Mouse (Mus musculus) lung, adult 2 months (tissue): ENCODE data around the gene Nipal3.

Source experiments
- CTCF ChIP-seq: fragments of 200-500 bp; IDR thresholded peaks from 2 replicates; pipeline ENCODE4 v1.5.1; 2011; ENCODE audit warnings: mild to moderate bottlenecking, low read length, control low read depth; ENCODE audit not compliant: insufficient read depth
- POLR2A ChIP-seq: fragments of 200-500 bp; IDR thresholded peaks from 2 replicates; pipeline ENCODE4 v1.6.1; 2011; ENCODE audit warnings: low read depth, mild to moderate bottlenecking, control low read depth, low read length, borderline replicate concordance; ENCODE audit errors: extremely low read depth

DNA sequence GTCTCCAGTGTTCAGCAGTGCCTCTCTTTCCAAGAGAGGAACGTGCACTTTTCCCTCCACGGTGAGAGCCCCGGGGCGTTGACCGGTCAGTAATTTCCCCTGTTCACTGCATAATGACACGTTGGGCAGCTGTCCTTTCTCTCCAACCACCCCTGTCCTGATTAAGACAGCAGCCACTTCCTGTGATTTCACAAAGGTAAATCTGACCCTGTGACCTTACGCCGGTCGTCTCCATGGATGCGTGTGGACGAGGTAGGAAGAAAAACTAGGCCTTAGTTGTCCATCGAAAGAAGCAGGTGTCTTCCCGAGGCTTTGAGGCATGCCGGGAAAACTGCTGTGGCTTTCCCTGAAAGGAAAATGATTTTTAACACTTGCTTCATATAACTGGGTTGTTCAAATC, 20.1 kb upstream of the Nipal3 start:
- TF ChIP-seq CTCF = no peak
- no peak for TF ChIP-seq POLR2A
